Comparison of ENCODE assay signal across 8 mouse cellular contexts in the genomic region with DNA sequence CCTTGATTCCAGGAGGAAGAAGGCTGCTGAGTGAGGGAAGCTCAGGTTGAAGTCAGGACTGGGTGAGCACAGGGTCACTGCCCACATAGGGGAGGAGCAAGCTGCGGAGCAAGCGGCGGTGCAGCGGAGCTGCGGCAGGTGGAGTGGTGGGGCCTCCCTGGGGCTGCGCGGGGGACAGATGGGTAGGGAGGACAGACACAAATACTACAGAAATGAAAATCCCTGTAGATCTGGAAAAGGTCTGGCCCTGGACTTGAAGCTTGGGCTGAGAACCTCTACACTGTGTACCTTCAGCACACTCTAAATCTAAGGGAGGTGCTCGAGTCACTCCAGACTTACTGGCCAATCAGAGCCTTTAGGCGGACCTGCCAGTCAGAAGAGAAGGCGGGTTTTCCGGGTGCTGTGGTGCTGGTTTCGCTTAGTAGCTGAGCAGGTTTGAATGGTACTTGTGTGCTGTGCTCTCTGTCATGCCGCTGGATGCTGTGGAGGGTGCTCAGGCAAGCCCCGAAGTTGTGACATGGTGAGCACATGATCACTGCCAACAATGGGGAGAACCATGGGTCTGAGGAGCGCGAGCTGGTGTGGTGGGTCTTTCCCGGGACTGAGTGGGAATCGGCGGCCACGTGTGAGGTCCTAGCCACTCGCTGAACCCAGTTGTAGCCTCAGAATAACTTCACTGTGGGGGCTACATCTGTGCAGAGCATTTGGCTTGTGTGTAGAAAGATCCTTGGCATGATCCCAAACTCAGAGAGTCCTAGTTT. TPM values are rescaled to one million over a fixed set of nuclear protein-coding genes. Genes with fewer than 3 reads are reported as not detected.
DNase-seq lines count a peak whose midpoint lies in the region; ATAC-seq and TF ChIP-seq lines count a peak whose summit lies in the region.
"Not testable (repeated sequence)": the region's sequence is repeated elsewhere in the genome, so short reads cannot be mapped to it uniquely, and the experiment has no call there.

No protein-coding gene starts in this region.

- TF ChIP-seq EP300 in liver, postnatal 0 days (IDR thresholded peaks at IDR 0.05; ENCODE audit: low read depth) = not testable (repeated sequence)

- H3K4me2 ChIP-seq in forebrain, embryonic 14.5 days (ENCODE audit: low read length) = peak overlapping the region; percentile 57
- H3K4me2 ChIP-seq in liver, postnatal 0 days (ENCODE audit: low read depth, low read length) = peak overlapping the region; percentile 69
- H3K4me2 ChIP-seq in neural tube, embryonic 13.5 days = peak overlapping the region; percentile 65

- intact Hi-C loops in heart, postnatal 14 days (cut with DNase I) = not testable (repeated sequence)

- H3K36me3 ChIP-seq in G1E (replicated peaks); forebrain, embryonic 14.5 days (ENCODE audit: control insufficient read depth, insufficient read depth, low read length); liver, postnatal 0 days (replicated peaks; ENCODE audit: insufficient read depth, low read length); neural tube, embryonic 13.5 days; testis, adult 2 months (ENCODE audit: control insufficient read depth, insufficient read depth, low read length): not testable (repeated sequence)

- H3K4me1 ChIP-seq in G1E (ENCODE audit: insufficient read depth, low read depth, low read length) = peaks cover 12% of the 10 kb centered on the region; the same call in 1 of the 2 replicates
- H3K4me1 ChIP-seq in forebrain, embryonic 14.5 days (ENCODE audit: control insufficient read depth, insufficient read depth, low read length); liver, postnatal 0 days (ENCODE audit: insufficient read depth); neural tube, embryonic 13.5 days (replicated peaks); testis, adult 2 months (ENCODE audit: control insufficient read depth, insufficient read depth, low read length): not testable (repeated sequence)

- not testable (repeated sequence) for H3K27me3 ChIP-seq in G1E (ENCODE audit: insufficient read depth, low read length); forebrain, embryonic 14.5 days (replicated peaks; ENCODE audit: control insufficient read depth, insufficient read depth, low read length); liver, postnatal 0 days (ENCODE audit: insufficient read depth, low read length); neural tube, embryonic 13.5 days; testis, adult 2 months (ENCODE audit: control insufficient read depth, insufficient read depth, low read length)

- H3K9me3 ChIP-seq in G1E (replicated peaks); forebrain, embryonic 14.5 days (replicated peaks; ENCODE audit: control insufficient read depth, low read length); liver, postnatal 0 days (ENCODE audit: low read length); neural tube, embryonic 13.5 days: not testable (repeated sequence)

- TF ChIP-seq POLR2A in testis, adult 2 months (IDR thresholded peaks at IDR 0.05; ENCODE audit: control insufficient read depth, low read depth, low read length) = not testable (repeated sequence)

- TF ChIP-seq CTCF in G1E (IDR thresholded peaks at IDR 0.05; ENCODE audit: low read depth, low read length); testis, adult 2 months (IDR thresholded peaks at IDR 0.05; ENCODE audit: control insufficient read depth, insufficient read depth, insufficient replicate concordance, low read depth, low read length): not testable (repeated sequence)
- TF ChIP-seq CTCF in liver, postnatal 0 days (IDR thresholded peaks at IDR 0.05; ENCODE audit: low read depth) = peak; percentile 22

- 0% methylated on average over 19 of the region's 21 CpGs for WGBS in forebrain, embryonic 14.5 days
- WGBS in liver, postnatal 0 days (ENCODE audit: insufficient replicate concordance) = under 1% methylated on average over 19 of the region's 21 CpGs
- WGBS in neural tube, embryonic 13.5 days = 0% methylated on average over 21 of the region's 21 CpGs

- H3K27ac ChIP-seq in forebrain, embryonic 14.5 days (ENCODE audit: low read depth, low read length) = peak overlapping the region; percentile 15; the same call in 1 of the 2 replicates
- peak overlapping the region; percentile 62; the same call in 1 of the 2 replicates for H3K27ac ChIP-seq in liver, postnatal 0 days (ENCODE audit: low read depth)
- peak overlapping the region; percentile 70 for H3K27ac ChIP-seq in neural tube, embryonic 13.5 days (replicated peaks)
- not testable (repeated sequence) for H3K27ac ChIP-seq in testis, adult 2 months (ENCODE audit: control insufficient read depth, insufficient read depth, low read depth, low read length)

- peak overlapping the region; percentile 65 for H3K9ac ChIP-seq in forebrain, embryonic 14.5 days (ENCODE audit: low read length)
- H3K9ac ChIP-seq in liver, postnatal 0 days (replicated peaks) = peak overlapping the region; percentile 72
- H3K9ac ChIP-seq in neural tube, embryonic 13.5 days = peak overlapping the region; percentile 73

- ATAC-seq in G1E (ENCODE audit: extremely low read depth, insufficient number of reproducible peaks, low FRiP score, poor library complexity, severe bottlenecking) = peak; percentile 93
- peak; percentile 98 for ATAC-seq in forebrain, embryonic 14.5 days
- ATAC-seq in liver, postnatal 0 days = peak; percentile 99
- peak; percentile 99 for ATAC-seq in neural tube, embryonic 13.5 days (ENCODE audit: low read depth)

- H3K4me3 ChIP-seq in G1E (ENCODE audit: low read depth, low read length) = peak overlapping the region; percentile 86
- peak overlapping the region; percentile 48 for H3K4me3 ChIP-seq in forebrain, embryonic 14.5 days (ENCODE audit: low read depth, low read length)
- peak overlapping the region; percentile 69 for H3K4me3 ChIP-seq in liver, postnatal 0 days (ENCODE audit: low read depth, low read length)
- H3K4me3 ChIP-seq in neural tube, embryonic 13.5 days = peak overlapping the region; percentile 54
- peak overlapping the region; percentile 65 for H3K4me3 ChIP-seq in testis, adult 2 months (ENCODE audit: control insufficient read depth, low read depth, low read length)

- peak; percentile 54 for DNase-seq in G1E (ENCODE audit: low spot score)
- peak; percentile 87 for DNase-seq in cerebellum, adult 11-12 months
- peak; percentile 83 for DNase-seq in forebrain, embryonic 14.5 days (ENCODE audit: low spot score)
- peak; percentile 51 to 52 for DNase-seq in heart, postnatal 14 days
- DNase-seq in layer of hippocampus, adult 11-12 months (ENCODE audit: low spot score) = peak; percentile 80
- peak; percentile 75 for DNase-seq in liver, postnatal 0 days

RNA-seq across cellular contexts. Expression of a gene that starts 44.9 kb away (rescaled TPM):
- total RNA-seq in G1E (2014; fragmentation: Nextera tagmentation) (not detected in 2 replicates), G1E (2017) (0.11 TPM in 1 of 2 replicates, not detected in the other)
- not detected in 2 replicates for polyA plus RNA-seq in G1E (2012)
- polyA plus RNA-seq in forebrain, embryonic 14.5 days (2014; fragmentation: Nextera tagmentation; extraction: Ambion mirVana) = 0.08 and 0.12 TPM in 2 replicates
- not detected for total RNA-seq in heart, postnatal 14 days (2021)
- not detected in 2 replicates for polyA plus RNA-seq in liver, postnatal 0 days (2015; fragmentation: Nextera tagmentation; extraction: Ambion mirVana)
- 0.08 TPM in 1 of 2 replicates, not detected in the other for polyA plus RNA-seq in neural tube, embryonic 13.5 days (2015; fragmentation: Nextera tagmentation; extraction: Ambion mirVana)
- not detected in 2 replicates for polyA plus RNA-seq in testis, adult 2 months (2012; rRNA removed)
